Mouse (Mus musculus) ES-Bruce4 (cell line): ENCODE measurements around the gene Pilrb2. TPM values are rescaled to one million over a fixed set of nuclear protein-coding genes. Genes with fewer than 3 reads are reported as not detected.

Source experiments
- H3K27ac ChIP-seq: 2 replicates; pipeline ENCODE4 v1.5.1; 2012; ENCODE audit warnings: low read length, inconsistent platforms; ENCODE audit not compliant: insufficient read depth
- H3K27me3 ChIP-seq: 2 replicates; pipeline ENCODE4 v1.6.1; 2012; ENCODE audit warnings: mild to moderate bottlenecking, low read length, inconsistent platforms; ENCODE audit not compliant: control insufficient read depth, poor library complexity, insufficient read depth, severe bottlenecking
- H3K36me3 ChIP-seq: 2 replicates; pipeline ENCODE4 v1.6.1; 2012; ENCODE audit warnings: inconsistent platforms, mild to moderate bottlenecking, low read length, moderate library complexity; ENCODE audit not compliant: control insufficient read depth, poor library complexity, insufficient read depth, severe bottlenecking
- H3K4me1 ChIP-seq: one replicate; pipeline ENCODE4 v1.8.1; 2011; ENCODE audit warnings: low read length; ENCODE audit not compliant: control insufficient read depth, insufficient read depth
- H3K4me3 ChIP-seq: 2 replicates; pipeline ENCODE4 v1.5.1; 2011; ENCODE audit warnings: low read depth, mild to moderate bottlenecking, low read length
- H3K9ac ChIP-seq: 2 replicates; pipeline ENCODE4 v1.6.1; 2012; ENCODE audit warnings: low read depth, mild to moderate bottlenecking, inconsistent platforms; ENCODE audit not compliant: poor library complexity, severe bottlenecking
- H3K9me3 ChIP-seq: replicated peaks from 2 replicates; pipeline ENCODE4 v1.6.1; 2012; ENCODE audit warnings: mild to moderate bottlenecking, low read length, inconsistent platforms; ENCODE audit not compliant: control insufficient read depth, poor library complexity, insufficient read depth, severe bottlenecking
- CTCF ChIP-seq: IDR thresholded peaks from one replicate; pipeline ENCODE4 v1.8.1; 2011; ENCODE audit warnings: low read depth, low read length
- EP300 ChIP-seq: IDR thresholded peaks from 2 replicates; pipeline ENCODE4 v1.6.1; 2011; ENCODE audit warnings: low read depth, low read length; ENCODE audit not compliant: insufficient read depth
- POLR2A ChIP-seq: IDR thresholded peaks from one replicate; pipeline ENCODE4 v1.8.1; 2011; ENCODE audit warnings: low read length; ENCODE audit not compliant: insufficient read depth
- polyA plus RNA-seq: library from polyadenylated mRNA; stranded (reverse); fragments of >200 nt; gene quantifications from 2 replicates; pipeline ENCODE4 v1.2.4, GENCODE M21; 2011; ENCODE audit warnings: low read depth; ENCODE audit not compliant: missing spikeins, insufficient read depth, insufficient read length

Gene Pilrb2
- polyA plus RNA-seq, 1 experiment, result not detected

DNA sequence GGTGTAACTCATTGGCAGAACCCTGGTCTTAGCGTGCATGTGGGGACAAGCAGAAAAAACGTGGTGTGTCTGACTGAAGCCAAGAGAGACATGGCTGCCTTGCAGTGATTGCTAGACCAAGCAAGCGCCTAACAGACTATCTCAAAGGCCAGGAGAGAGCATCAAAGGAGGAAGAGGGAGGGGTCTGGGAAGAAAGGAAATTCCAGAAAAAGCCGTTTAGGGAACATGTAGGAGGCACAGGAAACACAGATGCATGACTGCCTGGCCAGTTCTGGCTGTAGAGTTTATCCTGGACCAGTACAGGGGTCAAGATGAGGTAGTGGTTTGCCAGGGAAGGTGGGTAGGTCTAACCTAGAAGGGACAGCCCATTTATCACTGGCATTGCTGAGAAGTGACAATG is 38.1 kb downstream of the Pilrb2 start:
- no peak for TF ChIP-seq POLR2A
- TF ChIP-seq EP300, result no peak
- TF ChIP-seq CTCF, result no peak
- no peak overlapping the region for H3K4me3 ChIP-seq
- H3K9ac ChIP-seq, result no peak overlapping the region
- no peaks in the 10 kb centered on the region for H3K27me3 ChIP-seq
- no peaks in the 10 kb centered on the region for H3K9me3 ChIP-seq
- H3K4me1 ChIP-seq, result no peaks in the 10 kb centered on the region
- no peaks in the 10 kb centered on the region for H3K36me3 ChIP-seq
- H3K27ac ChIP-seq, result no peak overlapping the region

DNA sequence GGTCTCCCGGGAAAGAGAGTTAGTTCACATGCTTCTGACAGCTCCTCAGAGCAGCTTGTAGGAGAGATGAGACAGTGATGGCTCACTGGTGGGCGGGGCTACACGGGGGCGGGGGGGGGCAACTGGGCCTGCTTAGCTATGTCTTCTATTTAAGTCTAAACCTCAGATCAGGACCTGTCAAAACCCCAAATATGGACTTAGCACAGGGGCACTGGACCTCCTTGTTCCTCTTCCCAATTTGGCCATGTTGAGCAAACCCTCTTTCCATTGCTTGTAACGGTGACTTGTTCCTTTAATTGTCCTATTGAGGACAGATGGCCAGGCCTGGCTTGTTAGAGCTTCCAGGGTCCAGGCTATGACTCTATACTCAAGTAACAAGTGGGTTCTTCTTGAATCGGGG is 40.1 kb downstream of the Pilrb2 start:
- Histone ChIP-seq H3K4me1 (peaks cover under 1% of the 10 kb centered on the region), H3K27ac (no peak overlapping the region), H3K9ac (no peak overlapping the region), H3K9me3 (no peaks in the 10 kb centered on the region), H3K27me3 (no peaks in the 10 kb centered on the region), H3K36me3 (no peaks in the 10 kb centered on the region), H3K4me3 (no peak overlapping the region)
- TF ChIP-seq CTCF (no peak), POLR2A (no peak), EP300 (no peak)

DNA sequence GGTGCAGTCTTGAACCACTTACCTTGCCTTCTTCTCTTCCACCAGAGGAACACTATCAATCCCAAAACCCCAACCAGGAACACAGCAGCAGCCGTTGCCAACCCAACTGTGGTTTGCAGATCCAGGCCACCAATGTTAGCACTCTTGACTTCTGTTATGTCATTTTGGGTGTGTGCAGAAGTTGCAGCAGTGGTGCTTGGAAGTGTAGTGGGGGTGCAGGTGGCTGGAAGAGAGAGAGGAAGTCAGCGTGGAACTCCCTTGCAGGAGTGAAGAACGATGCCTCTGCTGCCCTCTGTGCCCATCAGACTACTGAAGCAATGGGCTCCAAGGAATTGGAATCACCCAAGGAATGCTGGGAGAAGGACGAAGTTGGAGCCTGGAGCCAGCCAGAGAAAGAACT is 40.5 kb downstream of the Pilrb2 start:
- Histone ChIP-seq H3K27ac (no peak overlapping the region), H3K4me1 (peaks cover 3% of the 10 kb centered on the region)

DNA sequence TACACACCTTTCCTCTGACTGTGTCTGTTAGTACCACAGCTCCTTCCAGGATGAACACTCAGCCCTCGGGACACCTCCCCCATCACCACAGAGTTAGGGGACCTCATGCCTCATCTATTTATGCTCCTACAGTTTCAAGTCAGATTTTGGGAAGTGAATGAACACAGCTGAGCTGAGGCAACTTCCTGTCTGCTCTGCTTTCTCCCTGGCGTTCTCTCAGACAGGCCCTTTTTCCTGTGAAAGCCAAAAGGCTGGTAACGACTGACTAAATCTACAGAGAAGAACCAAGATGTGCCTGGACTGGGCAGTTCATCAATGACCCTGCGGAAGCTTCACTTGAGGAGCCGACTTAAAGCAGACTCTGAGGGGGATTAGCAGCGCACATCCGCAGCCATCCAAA is 41.4 kb downstream of the Pilrb2 start:
- H3K36me3 ChIP-seq, result no peaks in the 10 kb centered on the region
- no peak overlapping the region for H3K4me3 ChIP-seq
- no peaks in the 10 kb centered on the region for H3K9me3 ChIP-seq
- H3K9ac ChIP-seq, result no peak overlapping the region
- TF ChIP-seq POLR2A, result no peak
- TF ChIP-seq EP300, result no peak
- TF ChIP-seq CTCF, result no peak
- peaks cover 3% of the 10 kb centered on the region for H3K4me1 ChIP-seq
- no peaks in the 10 kb centered on the region for H3K27me3 ChIP-seq
- no peak overlapping the region for H3K27ac ChIP-seq

More for the DNA sequence above, 40.5 kb downstream of the Pilrb2 start:
- TF ChIP-seq EP300, result no peak
- TF ChIP-seq POLR2A, result no peak
- TF ChIP-seq CTCF, result no peak
- Histone ChIP-seq H3K4me3 (no peak overlapping the region), H3K9ac (no peak overlapping the region), H3K27me3 (no peaks in the 10 kb centered on the region), H3K36me3 (no peaks in the 10 kb centered on the region), H3K9me3 (no peaks in the 10 kb centered on the region)

DNA sequence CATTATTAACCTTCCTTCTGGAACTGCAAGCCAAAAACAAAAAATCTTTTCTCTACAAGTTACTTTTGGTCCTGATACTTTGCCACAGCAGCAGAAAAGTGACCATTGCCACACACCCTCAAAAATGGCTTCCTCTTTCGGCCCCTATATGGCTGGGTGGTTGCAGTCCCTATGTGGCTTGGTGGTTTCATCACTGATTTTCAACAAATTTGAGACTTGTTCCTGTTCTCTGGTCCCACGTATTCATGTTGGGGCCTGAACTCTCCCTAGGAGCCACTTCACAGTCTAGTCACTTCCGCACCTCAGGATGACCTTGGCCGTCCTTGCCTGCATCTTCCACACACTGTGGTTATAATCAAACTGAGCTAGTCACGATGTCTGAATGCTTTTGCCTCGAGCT is 42.9 kb downstream of the Pilrb2 start:
- Histone ChIP-seq H3K27me3 (no peaks in the 10 kb centered on the region), H3K9me3 (no peaks in the 10 kb centered on the region), H3K4me1 (peaks cover 3% of the 10 kb centered on the region), H3K9ac (no peak overlapping the region), H3K36me3 (no peaks in the 10 kb centered on the region), H3K4me3 (no peak overlapping the region), H3K27ac (no peak overlapping the region)
- TF ChIP-seq CTCF (no peak), EP300 (no peak), POLR2A (no peak)

DNA sequence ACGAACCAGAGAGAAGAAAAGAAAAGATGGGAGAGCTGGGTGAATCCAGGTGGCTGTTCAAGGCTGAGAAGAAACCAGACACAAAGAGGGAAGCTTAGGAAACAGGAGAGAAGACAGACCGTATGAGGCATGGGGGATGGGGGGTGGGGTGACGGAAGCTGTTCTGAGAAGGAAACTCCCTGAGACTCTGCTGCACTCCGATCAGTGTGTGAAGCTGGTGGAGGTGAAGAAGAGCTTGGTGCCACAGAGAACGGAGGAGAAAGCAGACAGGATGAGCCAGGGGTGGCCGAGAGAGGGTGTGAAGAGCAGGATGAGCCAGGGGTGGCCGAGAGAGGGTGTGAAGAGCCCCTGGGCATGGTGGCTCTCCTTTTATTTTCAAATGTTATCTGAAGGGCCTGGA is 45.2 kb downstream of the Pilrb2 start:
- Histone ChIP-seq H3K9me3 (no peaks in the 10 kb centered on the region), H3K4me3 (no peak overlapping the region)
- TF ChIP-seq EP300 (no peak), CTCF (no peak), POLR2A (no peak)

More for the DNA sequence above, 45.2 kb downstream of the Pilrb2 start:
- Histone ChIP-seq H3K9ac (no peak overlapping the region), H3K4me1 (peaks cover 3% of the 10 kb centered on the region), H3K27ac (no peak overlapping the region), H3K27me3 (no peaks in the 10 kb centered on the region), H3K36me3 (no peaks in the 10 kb centered on the region)
